Mouse (Mus musculus): Measurements from ENCODE around the gene Rhbdd2.
"Not testable (repeated sequence)": the region's sequence is repeated elsewhere in the genome, so short reads cannot be mapped to it uniquely, and the experiment has no call there.

Rhbdd2 gene

DNA sequence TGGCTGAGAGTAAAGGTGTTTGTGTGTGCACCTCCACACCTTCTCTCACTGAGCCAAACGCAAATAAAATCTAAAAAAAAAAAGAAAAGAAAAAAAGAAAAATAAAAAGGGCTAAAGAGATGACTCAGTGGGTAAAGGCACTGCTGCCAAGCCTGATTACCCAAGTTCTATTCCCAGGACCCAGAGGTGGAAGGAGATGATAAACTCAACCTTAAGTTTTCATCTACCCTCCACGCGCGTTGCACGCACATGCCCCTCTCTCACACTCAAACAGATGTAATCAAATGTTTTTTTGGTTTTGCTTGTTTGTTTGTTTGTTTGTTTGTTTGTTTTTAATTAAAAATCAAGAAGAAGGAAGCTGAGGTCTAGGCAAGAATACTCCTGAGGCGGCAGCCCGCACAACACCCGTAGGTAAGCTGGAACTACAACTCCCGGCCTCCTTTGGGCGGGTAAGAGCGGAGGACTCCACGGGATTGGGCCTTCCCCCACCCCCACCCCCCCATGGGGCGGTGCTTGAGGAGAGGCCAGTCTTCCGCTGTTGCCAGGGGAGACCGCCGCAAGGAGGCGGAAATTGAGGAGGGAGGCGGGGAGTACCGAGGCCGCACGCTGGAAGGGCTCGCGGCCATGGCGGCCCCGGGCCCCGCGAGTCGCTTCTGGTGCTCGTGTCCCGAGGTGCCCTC is at the start of gene Rhbdd2:
TSS of gene Rhbdd2 (plus strand) at position 502 of the 680 bp plus-strand sequence.
- peak; percentile 99 for ATAC-seq (ENCODE audit: low TSS enrichment)

DNA sequence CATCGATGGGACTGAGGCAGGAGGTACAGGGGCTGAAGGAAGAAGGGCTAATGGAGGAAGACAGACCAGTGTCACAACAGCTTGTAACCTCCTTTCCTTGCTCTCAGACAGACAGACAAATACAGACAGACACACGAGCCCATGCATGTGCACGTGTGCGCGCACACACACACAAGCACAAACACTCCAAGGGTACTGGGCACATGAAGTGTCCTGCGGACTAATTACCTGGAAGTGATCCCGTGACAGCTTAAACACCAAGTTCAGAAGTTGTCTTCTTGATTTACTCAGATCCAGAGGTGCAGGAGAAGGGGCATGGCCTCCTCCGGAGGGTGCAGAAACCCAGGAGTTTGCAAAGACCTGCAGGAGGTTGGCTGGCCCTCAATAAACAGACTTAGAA is 46.7 kb upstream of the Rhbdd2 start:
- ATAC-seq (ENCODE audit: low TSS enrichment): no peak

GRCm38 (mm10) chr5:135587764-135588163 is 44.7 kb upstream of the Rhbdd2 start:
- ATAC-seq (ENCODE audit: low TSS enrichment): no peak

- no peak for ATAC-seq (ENCODE audit: low TSS enrichment)
Measured at GRCm38 (mm10) chr5:135589996-135590784, 42.2 kb upstream of the Rhbdd2 start.

DNA sequence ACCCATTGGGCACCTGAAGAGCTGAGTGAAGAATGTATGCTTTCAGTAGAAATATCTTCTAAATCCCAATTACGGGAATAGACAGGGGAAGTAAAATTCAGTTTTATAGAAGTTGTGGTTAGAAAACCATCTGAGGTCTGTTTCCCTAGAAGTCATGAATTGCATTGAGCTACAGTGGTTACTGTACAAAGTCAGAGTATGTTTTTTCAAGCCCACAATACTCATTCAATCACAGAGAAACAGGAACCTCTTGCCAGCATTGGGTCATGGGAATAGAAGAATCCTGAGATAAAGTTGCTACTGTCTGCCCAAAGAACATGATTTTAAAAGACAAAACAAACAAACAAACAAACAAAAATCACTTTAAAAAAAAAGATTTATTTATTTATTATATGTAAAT is 27.8 kb upstream of the Rhbdd2 start:
- ATAC-seq (ENCODE audit: low TSS enrichment): not testable (repeated sequence)

DNA sequence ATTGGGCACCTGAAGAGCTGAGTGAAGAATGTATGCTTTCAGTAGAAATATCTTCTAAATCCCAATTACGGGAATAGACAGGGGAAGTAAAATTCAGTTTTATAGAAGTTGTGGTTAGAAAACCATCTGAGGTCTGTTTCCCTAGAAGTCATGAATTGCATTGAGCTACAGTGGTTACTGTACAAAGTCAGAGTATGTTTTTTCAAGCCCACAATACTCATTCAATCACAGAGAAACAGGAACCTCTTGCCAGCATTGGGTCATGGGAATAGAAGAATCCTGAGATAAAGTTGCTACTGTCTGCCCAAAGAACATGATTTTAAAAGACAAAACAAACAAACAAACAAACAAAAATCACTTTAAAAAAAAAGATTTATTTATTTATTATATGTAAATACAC is 25.7 kb upstream of the Rhbdd2 start:
- ATAC-seq (ENCODE audit: low TSS enrichment): not testable (repeated sequence)

DNA sequence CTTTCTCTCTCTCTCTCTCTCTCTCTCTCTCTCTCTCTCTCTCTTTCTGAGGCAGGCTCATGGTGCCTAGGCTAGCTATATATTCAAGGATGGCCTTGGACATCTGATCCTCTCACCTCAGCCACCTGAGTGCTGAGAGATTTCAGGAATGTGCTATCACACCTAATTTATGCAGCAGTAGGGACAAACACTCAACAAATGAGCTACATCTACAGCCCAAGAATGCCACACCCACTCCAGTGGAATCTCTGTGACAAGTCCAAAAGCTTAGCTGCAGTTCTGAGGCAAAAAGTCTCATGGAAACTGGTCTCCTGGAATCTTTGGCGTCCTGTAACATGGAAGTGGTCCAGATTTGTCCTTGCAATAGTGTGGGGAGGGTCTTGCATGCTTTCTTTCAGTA is 24.8 kb upstream of the Rhbdd2 start:
- ATAC-seq (ENCODE audit: low TSS enrichment): no peak

DNA sequence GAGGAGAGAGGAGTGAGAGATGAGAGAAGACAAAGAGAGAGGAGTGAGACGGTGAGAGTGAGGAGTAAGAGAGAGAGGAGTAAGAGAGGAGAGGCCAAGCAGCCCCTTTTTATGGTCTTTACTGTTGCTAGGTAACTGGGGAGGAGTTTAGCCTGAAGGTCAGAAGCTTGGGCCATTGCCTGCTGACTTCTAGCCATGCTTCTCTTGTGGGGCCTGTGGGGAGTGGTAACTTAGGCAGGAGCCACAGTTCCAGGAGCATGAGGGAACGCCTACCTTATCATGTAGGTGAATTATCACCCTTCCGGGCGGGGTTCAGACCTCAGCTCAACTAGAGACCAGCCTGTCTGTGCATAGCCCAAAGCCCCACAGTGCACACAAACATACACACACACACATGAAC is 22.6 kb upstream of the Rhbdd2 start:
- no peak for ATAC-seq (ENCODE audit: low TSS enrichment)

DNA sequence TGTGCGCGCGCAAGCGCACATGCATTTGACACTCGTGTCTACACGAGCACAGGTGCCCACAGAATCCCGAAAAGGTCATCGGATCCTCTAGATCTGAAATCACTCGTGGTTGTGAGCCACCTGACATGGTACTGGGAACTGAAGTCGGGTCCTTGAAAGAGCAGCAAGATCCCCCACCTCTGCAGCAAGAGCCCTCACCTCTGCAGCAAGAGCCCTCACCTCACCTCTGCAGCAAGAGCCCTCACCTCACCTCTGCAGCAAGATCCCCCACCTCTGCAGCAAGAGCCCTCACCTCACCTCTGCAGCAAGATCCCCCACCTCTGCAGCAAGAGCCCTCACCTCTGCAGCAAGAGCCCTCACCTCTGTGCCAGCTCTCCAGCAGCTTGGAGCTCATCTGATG is 12.7 kb upstream of the Rhbdd2 start:
- not testable (repeated sequence) for ATAC-seq (ENCODE audit: low TSS enrichment)

- no peak for ATAC-seq (ENCODE audit: low TSS enrichment)
Measured at GRCm38 (mm10) chr5:135620526-135620925, 11.9 kb upstream of the Rhbdd2 start.

GRCm38 (mm10) chr5:135621725-135622124 is 10.7 kb upstream of the Rhbdd2 start:
- ATAC-seq (ENCODE audit: low TSS enrichment): peak; percentile 50; the same call in 1 of the 2 replicates

DNA sequence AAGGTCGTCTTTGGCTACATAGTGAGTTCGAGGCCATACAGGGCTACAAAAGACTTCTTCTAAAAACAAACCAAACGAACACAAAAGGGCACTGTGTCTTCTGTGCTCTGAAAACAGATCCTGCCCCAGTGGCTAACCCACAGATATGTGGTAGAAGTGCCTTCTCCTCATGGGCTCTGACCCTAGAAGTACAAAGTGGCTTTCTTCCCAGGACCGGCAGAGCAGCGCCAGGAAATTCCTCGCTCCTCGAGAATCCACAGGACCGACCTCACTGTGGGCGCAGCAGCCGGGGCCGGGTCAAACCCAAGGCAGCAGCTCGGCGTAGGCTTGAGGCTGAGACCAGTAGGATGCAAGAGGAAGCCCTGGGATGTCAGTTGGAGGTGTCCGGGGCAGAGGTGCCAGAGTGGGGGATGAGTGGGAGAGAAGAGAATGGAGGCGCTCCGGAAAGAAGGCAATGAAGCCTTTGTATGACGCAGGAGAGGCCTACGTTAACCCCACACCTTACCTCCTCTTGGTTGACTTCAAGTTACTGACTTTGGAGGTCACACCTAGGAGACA is 9.3 kb upstream of the Rhbdd2 start:
- ATAC-seq (ENCODE audit: low TSS enrichment): no peak

DNA sequence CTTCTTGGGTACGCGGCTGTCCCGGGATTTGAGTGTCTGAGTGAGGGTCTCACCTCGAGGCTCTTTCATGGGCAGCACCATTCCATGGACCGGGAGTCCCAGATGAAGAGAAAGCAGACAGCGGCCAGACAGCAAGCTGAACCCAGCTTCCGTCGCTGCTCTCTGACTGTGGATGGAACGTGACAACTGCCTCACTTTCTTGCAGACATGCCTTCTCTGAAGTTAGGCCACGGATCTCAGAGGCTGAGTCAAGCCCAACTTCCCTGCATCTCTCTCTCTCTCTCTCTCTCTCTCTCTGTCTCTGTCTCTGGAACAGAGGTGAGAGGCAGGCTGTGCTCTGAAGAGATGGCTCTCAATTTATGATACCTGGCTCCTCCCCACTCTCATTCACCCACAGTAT is 3.5 kb upstream of the Rhbdd2 start:
- no peak for ATAC-seq (ENCODE audit: low TSS enrichment)

DNA sequence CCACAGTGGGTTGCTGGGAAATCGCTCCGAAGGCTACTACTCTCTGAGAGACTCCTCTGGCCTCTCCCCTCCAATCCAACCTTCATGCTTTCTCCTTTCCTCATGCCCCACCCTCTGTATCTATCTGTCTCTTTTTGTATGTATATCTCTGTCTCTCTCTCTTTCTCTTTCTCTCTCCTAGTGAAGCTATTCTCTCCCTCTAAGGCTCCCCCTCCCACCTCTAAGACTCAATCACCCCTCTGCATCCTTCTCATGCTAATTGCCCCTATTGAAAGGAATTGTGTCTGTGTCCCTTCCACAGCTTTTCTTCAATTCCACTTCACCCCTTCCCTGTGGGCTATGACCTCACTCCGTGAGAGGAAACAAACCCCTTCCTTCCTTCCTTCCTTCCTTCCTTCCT is 3.0 kb upstream of the Rhbdd2 start:
- no peak for ATAC-seq (ENCODE audit: low TSS enrichment)

- no peak for ATAC-seq (ENCODE audit: low TSS enrichment)
Measured at GRCm38 (mm10) chr5:135630598-135630997, 1.8 kb upstream of the Rhbdd2 start.

DNA sequence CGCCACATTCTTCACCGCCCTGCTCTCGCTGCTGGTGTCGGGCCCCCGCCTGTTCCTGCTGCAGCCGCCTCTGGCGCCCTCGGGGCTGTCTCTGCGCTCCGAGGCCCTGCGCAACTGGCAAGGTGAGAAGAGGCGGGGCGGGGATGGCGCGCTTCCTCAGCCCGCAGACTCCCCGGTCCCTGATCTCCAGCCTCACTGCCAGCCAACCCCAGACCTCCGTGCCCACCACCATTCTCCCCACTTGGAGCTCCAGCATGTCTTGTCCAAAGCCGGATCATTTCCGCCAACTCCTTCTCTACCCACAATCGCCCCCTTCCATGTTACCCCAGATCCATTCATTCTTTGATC is 353 bp downstream of the Rhbdd2 start:
- peak; percentile 79 for ATAC-seq (ENCODE audit: low TSS enrichment)

DNA sequence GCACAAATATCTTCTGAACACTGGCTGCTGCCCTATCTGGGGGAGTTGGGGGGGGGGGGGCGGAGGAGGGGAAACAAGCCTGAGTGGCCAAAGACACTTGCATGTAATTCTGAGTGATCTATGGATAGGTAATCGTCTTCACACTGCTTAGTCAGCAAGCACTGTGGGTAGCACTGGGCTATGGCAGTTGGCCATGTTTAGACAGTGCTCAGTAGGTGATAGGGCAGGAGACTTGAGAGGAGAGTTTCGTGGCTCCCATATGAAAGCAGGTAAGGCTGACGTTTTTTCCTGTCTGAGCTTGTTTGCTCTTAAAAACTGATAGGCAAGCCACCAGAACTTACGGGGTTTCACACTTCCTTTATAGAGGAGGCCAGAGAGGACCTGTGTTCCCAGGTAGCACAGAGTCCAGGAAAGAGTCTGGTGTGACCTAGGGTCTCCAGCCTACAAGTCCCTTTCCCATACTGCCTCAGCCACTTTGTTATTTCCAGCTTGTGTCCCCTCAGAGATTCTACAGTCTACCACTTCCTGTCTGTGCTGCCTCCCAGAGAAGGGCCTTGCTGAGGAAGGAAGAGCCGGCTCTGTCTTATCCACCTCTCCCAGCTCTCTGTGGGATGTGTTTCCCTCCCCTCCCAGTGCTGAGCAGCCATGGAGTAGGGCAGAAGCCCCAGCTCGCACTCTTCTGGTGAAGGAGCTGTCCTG is 7.5 kb downstream of the Rhbdd2 start:
- no peak for ATAC-seq (ENCODE audit: low TSS enrichment)

- no peak for ATAC-seq (ENCODE audit: low TSS enrichment)
Measured at GRCm38 (mm10) chr5:135640459-135640789, 8.0 kb downstream of the Rhbdd2 start.

DNA sequence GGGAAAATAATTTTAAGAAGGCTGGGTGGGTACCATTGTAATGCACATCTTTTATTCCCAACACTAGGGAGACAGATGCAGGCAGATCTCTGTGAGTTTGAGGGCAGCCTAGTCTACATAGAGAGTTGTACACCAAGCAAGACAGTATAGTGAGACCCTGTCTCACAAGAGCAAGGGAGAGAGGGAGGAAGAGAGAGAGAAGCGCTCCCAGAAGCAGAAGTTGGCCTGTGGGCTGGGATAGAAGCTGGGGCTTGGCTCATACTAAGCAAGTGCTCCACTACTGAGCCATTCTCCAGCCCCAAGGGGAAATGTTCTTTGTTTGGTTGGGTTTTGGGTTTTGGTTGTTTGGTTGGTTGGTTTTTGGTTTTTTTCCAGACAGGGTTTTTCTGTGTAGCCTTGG is 8.6 kb downstream of the Rhbdd2 start:
- ATAC-seq (ENCODE audit: low TSS enrichment): no peak

DNA sequence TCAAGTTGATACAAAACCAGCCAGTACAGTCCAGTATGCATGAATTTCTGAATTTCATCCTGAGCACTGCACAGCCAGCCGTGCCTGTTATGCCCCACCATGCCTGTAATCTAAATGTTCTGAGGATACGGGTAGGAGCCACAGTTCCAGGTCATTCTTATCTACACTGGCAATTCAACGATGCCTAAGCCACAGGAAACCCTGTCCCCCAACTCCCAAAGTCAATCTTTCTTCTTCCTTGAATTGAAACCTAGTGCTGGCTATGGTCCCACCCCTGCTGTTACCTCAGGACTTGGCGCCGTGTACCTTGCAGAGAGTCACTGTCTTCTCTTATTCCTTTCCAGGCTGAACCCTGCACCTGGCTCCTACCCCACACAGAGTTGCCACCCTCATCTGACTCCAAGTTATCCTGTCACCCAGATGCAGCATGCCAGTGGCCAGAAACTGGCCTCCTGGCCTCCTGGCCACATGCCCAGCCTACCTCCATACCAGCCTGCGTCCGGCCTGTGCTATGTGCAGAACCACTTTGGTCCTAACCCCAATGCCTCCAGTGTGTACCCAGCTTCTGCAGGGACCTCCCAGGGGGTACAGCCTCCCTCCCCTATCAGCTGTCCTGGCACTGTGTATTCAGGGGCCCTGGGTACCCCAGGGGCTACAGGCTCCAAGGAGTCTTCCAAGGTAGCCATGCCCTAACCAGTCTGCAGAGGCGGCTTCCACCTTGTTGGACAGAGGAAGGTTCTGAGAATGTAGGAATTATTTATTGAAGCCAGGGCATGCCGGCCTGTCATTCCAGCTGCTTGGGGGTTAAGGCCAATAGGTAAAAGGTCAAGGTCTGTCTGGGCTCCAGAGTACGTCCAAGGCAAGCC is 10.5 kb downstream of the Rhbdd2 start:
- no peak for ATAC-seq (ENCODE audit: low TSS enrichment)

DNA sequence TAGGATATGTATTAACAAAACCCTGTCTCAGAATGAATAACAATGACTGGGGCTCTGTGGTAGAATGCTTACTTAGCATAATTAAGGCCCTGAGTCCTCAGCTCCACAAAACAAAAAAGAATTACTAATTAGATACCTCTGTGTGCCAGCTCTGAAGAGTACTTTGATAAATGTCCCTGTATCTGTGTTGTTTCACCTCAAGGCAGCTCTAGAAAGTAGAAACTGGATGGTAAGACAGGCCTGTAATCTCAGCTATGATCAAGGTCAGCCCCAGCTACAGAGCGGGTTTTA is 11.1 kb downstream of the Rhbdd2 start:
- ATAC-seq (ENCODE audit: low TSS enrichment): no peak

- ATAC-seq (ENCODE audit: low TSS enrichment): no peak
Measured at GRCm38 (mm10) chr5:135643869-135644268, 11.5 kb downstream of the Rhbdd2 start.

All from frontal cortex, adult (tissue).